In the genomic region with DNA sequence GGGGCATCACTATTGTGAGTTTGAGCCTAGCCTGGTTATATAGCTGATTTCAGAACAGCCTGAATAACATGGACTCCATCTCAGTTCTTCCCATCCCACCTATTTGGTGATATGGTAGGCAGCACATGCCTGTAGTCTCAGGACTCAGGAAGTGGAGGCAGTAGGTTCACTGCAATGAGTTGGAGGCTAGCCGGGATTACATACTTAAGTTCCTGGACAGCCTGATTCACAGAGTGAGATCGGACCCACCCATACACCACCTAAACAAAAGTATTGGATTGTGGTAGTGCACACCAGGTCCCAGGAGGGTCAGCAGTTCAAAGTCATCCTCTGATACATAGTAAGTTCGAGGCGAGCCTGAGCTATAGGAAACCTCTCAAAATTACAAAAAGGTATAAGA, we compare ENCODE assay signal across 8 mouse cellular contexts. TPM values are rescaled to one million over a fixed set of nuclear protein-coding genes. Genes with fewer than 3 reads are reported as not detected.
A peak's percentile ranks its signal among the peaks of the same experiment; 100 is the strongest.
DNase-seq lines count a peak whose midpoint lies in the region; ATAC-seq and TF ChIP-seq lines count a peak whose summit lies in the region.

No protein-coding gene starts in this region.

- H3K27ac ChIP-seq in testis, adult 2 months (ENCODE audit: control insufficient read depth, insufficient read depth, low read depth, low read length), result no peak overlapping the region
- H3K27ac ChIP-seq in embryonic facial prominence, embryonic 14.5 days (replicated peaks; ENCODE audit: low read depth, low read length), result no peak overlapping the region
- H3K27ac ChIP-seq in limb, embryonic 10.5 days, result peak overlapping the region; percentile 92

- H3K27me3 ChIP-seq in testis, adult 2 months (ENCODE audit: control insufficient read depth, insufficient read depth, low read length), result no peaks in the 10 kb centered on the region
- H3K27me3 ChIP-seq in embryonic facial prominence, embryonic 14.5 days (replicated peaks; ENCODE audit: control insufficient read depth, insufficient read depth, low read length), result no peaks in the 10 kb centered on the region
- no peaks in the 10 kb centered on the region for H3K27me3 ChIP-seq in limb, embryonic 10.5 days (ENCODE audit: low read depth, poor library complexity, severe bottlenecking)

- DNase-seq in testis, postnatal 10 days (ENCODE audit: low spot score), result no peak
- peak; percentile 4 for DNase-seq in embryonic facial prominence, embryonic 14.5 days (ENCODE audit: low spot score)
- DNase-seq in limb, embryonic 10.5 days (ENCODE audit: low spot score), result no peak
- peak; percentile 27 for DNase-seq in retina, embryonic 14.5 days (ENCODE audit: low spot score)
- no peak for DNase-seq in adrenal gland, adult 18-20 months (ENCODE audit: low spot score in 2 of 2)
- DNase-seq in natural killer cell, adult 2 months (ENCODE audit: low spot score in 2 of 2), result no peak
- no peak for DNase-seq in ovary, postnatal 36 days (ENCODE audit: low spot score)

- TF ChIP-seq CTCF in testis, adult 2 months (IDR thresholded peaks at IDR 0.05; ENCODE audit: control insufficient read depth, insufficient read depth, insufficient replicate concordance, low read depth, low read length), result no peak

- H3K4me2 ChIP-seq in embryonic facial prominence, embryonic 14.5 days (ENCODE audit: low read depth, low read length), result peak overlapping the region; percentile 82

- no peaks in the 10 kb centered on the region for H3K9me3 ChIP-seq in embryonic facial prominence, embryonic 14.5 days (ENCODE audit: control insufficient read depth, low read length)
- H3K9me3 ChIP-seq in limb, embryonic 10.5 days (replicated peaks), result no peaks in the 10 kb centered on the region

- 10% methylated on average over 4 of the region's 4 CpGs for WGBS in embryonic facial prominence, embryonic 14.5 days
- WGBS in limb, embryonic 10.5 days, result 10% methylated on average over 4 of the region's 4 CpGs

- peak overlapping the region; percentile 91 for H3K4me3 ChIP-seq in testis, adult 2 months (ENCODE audit: control insufficient read depth, low read depth, low read length)
- peak overlapping the region; percentile 87 for H3K4me3 ChIP-seq in embryonic facial prominence, embryonic 14.5 days (ENCODE audit: low read depth, low read length)
- H3K4me3 ChIP-seq in limb, embryonic 10.5 days, result peak overlapping the region; percentile 71

- TF ChIP-seq POLR2A in testis, adult 2 months (IDR thresholded peaks at IDR 0.05; ENCODE audit: control insufficient read depth, low read depth, low read length), result no peak

- H3K36me3 ChIP-seq in testis, adult 2 months (ENCODE audit: control insufficient read depth, insufficient read depth, low read length), result no peaks in the 10 kb centered on the region; the same call in 1 of the 2 replicates
- H3K36me3 ChIP-seq in embryonic facial prominence, embryonic 14.5 days (ENCODE audit: control insufficient read depth, insufficient read depth, low read length), result peaks cover 48% of the 10 kb centered on the region
- peaks cover 68% of the 10 kb centered on the region for H3K36me3 ChIP-seq in limb, embryonic 10.5 days

- peaks cover 5% of the 10 kb centered on the region for H3K4me1 ChIP-seq in testis, adult 2 months (ENCODE audit: control insufficient read depth, insufficient read depth, low read length)
- H3K4me1 ChIP-seq in embryonic facial prominence, embryonic 14.5 days (ENCODE audit: control insufficient read depth, insufficient read depth, low read length), result peaks cover 5% of the 10 kb centered on the region
- H3K4me1 ChIP-seq in limb, embryonic 10.5 days, result peaks cover 19% of the 10 kb centered on the region

- ATAC-seq in embryonic facial prominence, embryonic 14.5 days (ENCODE audit: low read depth), result 0 out of 2 replicates have a peak, but pooled peaks have one; percentile 3

- peak overlapping the region; percentile 88 for H3K9ac ChIP-seq in embryonic facial prominence, embryonic 14.5 days (ENCODE audit: low read depth, low read length)

RNA-seq across cellular contexts. Expression of gene Gm49373, which starts 0.3 kb away (rescaled TPM):
- polyA plus RNA-seq in testis, adult 2 months (2012; rRNA removed), result 0.11 and 0.36 TPM in 2 replicates
- polyA plus RNA-seq in embryonic facial prominence, embryonic 14.5 days (2014; fragmentation: Nextera tagmentation; extraction: Ambion mirVana), result 0.24 TPM in 1 of 2 replicates, not detected in the other
- polyA plus RNA-seq in limb, embryonic 10.5 days (2016; fragmentation: Nextera tagmentation; extraction: Ambion mirVana), result 0.68 and 0.81 TPM in 2 replicates
- total RNA-seq in adrenal gland, adult 18-20 months (2021), result under 1 TPM; 0.53 to 0.80 TPM

RNA-seq across cellular contexts. Expression of gene Fdx1l, which starts 0.8 kb away (rescaled TPM):
- 26.1 and 28.7 TPM in 2 replicates for polyA plus RNA-seq in testis, adult 2 months (2012; rRNA removed)
- 60.8 and 62.7 TPM in 2 replicates for polyA plus RNA-seq in embryonic facial prominence, embryonic 14.5 days (2014; fragmentation: Nextera tagmentation; extraction: Ambion mirVana)
- polyA plus RNA-seq in limb, embryonic 10.5 days (2016; fragmentation: Nextera tagmentation; extraction: Ambion mirVana), result 69.5 and 74.7 TPM in 2 replicates
- total RNA-seq in adrenal gland, adult 18-20 months (2021), result 10 to 100 TPM; 38.3 to 39.2 TPM

RNA-seq across cellular contexts. Expression of gene Zglp1, which starts 5.7 kb away (rescaled TPM):
- polyA plus RNA-seq in testis, adult 2 months (2012; rRNA removed), result 1.7 and 2.4 TPM in 2 replicates
- polyA plus RNA-seq in embryonic facial prominence, embryonic 14.5 days (2014; fragmentation: Nextera tagmentation; extraction: Ambion mirVana), result 0.87 and 1.2 TPM in 2 replicates
- 0.61 and 2.5 TPM in 2 replicates for polyA plus RNA-seq in limb, embryonic 10.5 days (2016; fragmentation: Nextera tagmentation; extraction: Ambion mirVana)
- total RNA-seq in adrenal gland, adult 18-20 months (2021), result not detected

RNA-seq across cellular contexts. Expression of gene Gm38431, which starts 19.2 kb away (rescaled TPM):
- 5.1 and 5.3 TPM in 2 replicates for polyA plus RNA-seq in testis, adult 2 months (2012; rRNA removed)
- 1.2 and 1.4 TPM in 2 replicates for polyA plus RNA-seq in embryonic facial prominence, embryonic 14.5 days (2014; fragmentation: Nextera tagmentation; extraction: Ambion mirVana)
- 5.4 TPM in 2 replicates for polyA plus RNA-seq in limb, embryonic 10.5 days (2016; fragmentation: Nextera tagmentation; extraction: Ambion mirVana)
- total RNA-seq in adrenal gland, adult 18-20 months (2021), result 1 to 10 TPM; 1.8 to 1.9 TPM

RNA-seq across cellular contexts. Expression of gene Raver1, which starts 19.2 kb away (rescaled TPM):
- 71.1 and 78.7 TPM in 2 replicates for polyA plus RNA-seq in testis, adult 2 months (2012; rRNA removed)
- polyA plus RNA-seq in embryonic facial prominence, embryonic 14.5 days (2014; fragmentation: Nextera tagmentation; extraction: Ambion mirVana), result 64.2 and 71.4 TPM in 2 replicates
- polyA plus RNA-seq in limb, embryonic 10.5 days (2016; fragmentation: Nextera tagmentation; extraction: Ambion mirVana), result 109 and 115 TPM in 2 replicates
- total RNA-seq in adrenal gland, adult 18-20 months (2021), result 10 to 100 TPM; 42.9 to 47.1 TPM

Comparison
In these comparisons a context has a peak if more than half of its experiments do, and no peak if none do; other contexts are left out.
1. DNase-seq: peak in embryonic facial prominence, embryonic 14.5 days (single experiment) and retina, embryonic 14.5 days (single experiment); none in testis, postnatal 10 days (single experiment), limb, embryonic 10.5 days (single experiment), adrenal gland, adult 18-20 months (0 of 2), natural killer cell, adult 2 months (0 of 2) and ovary, postnatal 36 days (single experiment).
2. Peak in every context shown above with its lines, with median percentiles within 50 percentile points of each other: H3K4me3 ChIP-seq.